Mouse (Mus musculus): ENCODE measurements at regions not wholly inside any gene's neighbourhood (a gene's known extent, or its start where the extent isn't known, plus 50 kb on each side); places are given as distances from the start of the nearest gene placed in this dataset.

DNA sequence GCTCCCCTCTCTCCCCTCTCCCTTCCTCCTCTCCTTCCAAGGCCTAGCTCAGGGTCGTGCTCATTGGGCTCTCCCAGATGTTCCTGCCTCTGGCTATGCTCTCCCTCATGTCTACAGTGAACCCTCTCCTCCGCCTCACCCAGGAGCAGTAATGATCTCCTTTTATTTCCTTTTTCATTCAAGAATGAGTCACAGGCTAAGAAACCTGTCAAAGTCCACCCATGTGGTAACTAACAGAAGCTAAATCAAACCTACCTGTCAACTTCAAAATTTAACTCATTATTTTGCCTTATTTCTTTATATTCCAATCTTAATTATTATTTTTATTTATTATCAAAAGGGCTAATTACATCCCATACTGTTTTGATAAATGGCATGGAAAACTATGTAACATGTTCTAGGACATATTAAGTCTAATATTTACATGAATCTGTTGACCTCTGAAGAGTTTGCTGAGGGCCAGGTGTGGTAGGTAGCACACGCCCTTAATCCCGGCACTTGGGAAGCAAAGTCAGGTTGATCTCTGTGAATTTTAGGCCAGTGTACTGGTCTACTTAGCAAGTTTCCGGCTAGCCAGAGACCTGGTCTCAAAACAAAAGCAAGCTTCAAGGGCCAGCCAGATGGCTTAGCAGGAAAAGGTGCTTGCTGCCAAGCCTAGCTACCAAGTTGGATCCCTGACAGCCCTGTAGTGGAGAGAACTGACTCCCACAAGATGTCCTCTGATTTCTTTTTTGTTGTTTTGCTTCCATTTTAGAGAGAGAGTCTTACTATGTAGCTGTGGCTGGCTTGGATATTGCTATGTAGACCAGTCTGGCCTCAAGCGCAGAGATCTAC lies 51.9 kb upstream of the Slc16a1 start:
- no peak for TF ChIP-seq POLR2A (IDR thresholded peaks at IDR 0.05; ENCODE audit: control insufficient read depth, extremely low read depth, insufficient read depth, low read length, poor library complexity)
- no peak for TF ChIP-seq CTCF (IDR thresholded peaks at IDR 0.05; ENCODE audit: borderline replicate concordance, control insufficient read depth, extremely low read depth, insufficient read depth, low read length, poor library complexity)
